Mouse (Mus musculus): ENCODE results near the gene Entpd1. TPM values are rescaled to one million over a fixed set of nuclear protein-coding genes. Genes with fewer than 3 reads are reported as not detected.
"Not testable (repeated sequence)": the region's sequence is repeated elsewhere in the genome, so short reads cannot be mapped to it uniquely, and the experiment has no call there.

Entpd1 gene
- polyA plus RNA-seq, 1 experiment from 2014 or later: 283 TPM

DNA sequence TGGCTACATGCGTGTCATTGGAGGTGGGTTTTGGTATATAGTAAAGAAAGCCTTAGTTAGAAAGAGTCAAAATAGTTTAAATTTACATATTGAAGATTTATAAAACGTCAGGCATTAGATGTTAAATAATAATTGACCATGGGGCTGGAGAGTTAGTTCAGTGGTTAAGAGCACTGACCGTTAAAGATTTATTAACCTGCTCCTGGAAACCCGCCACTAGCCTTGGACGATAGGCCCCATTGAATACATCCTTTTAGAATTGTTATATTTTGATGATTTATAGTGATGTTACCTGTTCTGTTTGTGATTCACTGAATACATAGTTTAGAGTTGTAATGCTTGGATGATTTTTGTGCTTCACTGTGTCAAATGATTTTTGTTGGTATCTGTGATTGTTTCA lies 11.3 kb upstream of the Entpd1 start:
- not testable (repeated sequence) for H3K79me2 ChIP-seq (ENCODE audit: inconsistent target); H3K27ac ChIP-seq; H3K4me3 ChIP-seq (ENCODE audit: inconsistent target)
- WGBS (ENCODE audit: missing documents): 88% methylated on average over 5 of the region's 5 CpGs
- H3K36me3 ChIP-seq (ENCODE audit: inconsistent target): peaks cover 40% of the 10 kb centered on the region

DNA sequence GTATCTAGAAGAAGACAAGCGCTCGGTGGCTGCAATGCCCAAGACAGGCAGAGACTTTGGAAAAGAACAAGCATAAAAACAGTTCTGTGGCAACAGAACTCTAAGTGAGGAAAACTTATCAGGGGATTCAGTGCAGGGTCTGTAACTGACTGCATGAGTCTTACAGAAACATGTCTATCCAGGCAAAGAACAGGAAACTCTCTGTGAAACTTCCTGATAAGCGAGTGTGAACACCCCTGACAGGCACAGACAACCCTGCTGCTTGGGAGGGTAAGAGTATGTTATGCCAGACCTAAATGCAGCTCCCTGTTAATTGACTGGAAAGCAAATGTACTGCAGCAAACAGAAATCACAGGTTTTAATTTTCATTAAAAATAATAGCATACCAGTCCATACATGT lies 10.3 kb upstream of the Entpd1 start:
- Histone ChIP-seq H3K4me3 (ENCODE audit: inconsistent target) (no peak overlapping the region), H3K36me3 (ENCODE audit: inconsistent target) (peaks cover 45% of the 10 kb centered on the region), H3K79me2 (ENCODE audit: inconsistent target) (no peaks in the 10 kb centered on the region), H3K27ac (no peak overlapping the region)
- WGBS (ENCODE audit: missing documents): 87% methylated on average over 3 of the region's 3 CpGs

DNA sequence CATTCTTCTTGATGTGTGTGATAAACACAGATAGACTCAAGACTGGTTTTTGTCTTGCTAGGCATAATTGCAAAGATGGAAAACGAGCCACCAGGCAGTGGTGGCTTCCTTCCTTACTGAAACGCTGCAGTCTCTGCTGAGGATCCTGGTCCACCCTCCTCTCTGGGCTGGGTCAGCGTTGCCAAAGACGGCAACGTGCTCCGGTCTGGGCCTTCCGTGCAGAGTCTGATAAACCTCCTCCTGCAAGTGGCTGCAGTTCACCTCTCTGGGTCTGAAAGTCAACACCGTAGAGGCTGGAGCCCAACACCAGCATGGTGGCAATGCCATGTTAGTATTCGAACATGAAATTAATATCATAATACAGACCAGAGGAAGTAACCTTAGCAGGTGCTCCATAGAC lies 7.0 kb upstream of the Entpd1 start:
- WGBS (ENCODE audit: missing documents): 94% methylated on average over 9 of the region's 9 CpGs
- peaks cover 61% of the 10 kb centered on the region for H3K36me3 ChIP-seq (ENCODE audit: inconsistent target)

DNA sequence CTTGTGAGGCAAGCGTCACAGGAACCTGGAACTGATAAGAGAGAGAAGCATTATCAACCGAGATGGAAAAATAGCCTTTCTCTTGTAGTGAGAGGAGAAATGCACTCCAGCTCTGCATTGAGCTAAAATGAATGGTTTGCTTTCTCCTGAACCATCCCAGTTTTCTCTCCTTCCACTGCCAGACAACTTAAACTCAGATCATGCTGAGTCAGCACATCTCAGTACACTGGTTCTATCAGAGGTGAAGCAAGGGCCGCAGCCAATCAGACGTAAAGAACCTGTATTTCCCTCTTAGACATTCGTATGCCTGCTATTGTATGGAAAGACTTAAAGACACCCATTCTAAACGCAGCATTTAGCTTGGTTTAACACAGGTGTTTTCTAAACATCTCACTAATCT lies 4.5 kb upstream of the Entpd1 start:
- Histone ChIP-seq H3K79me2 (ENCODE audit: inconsistent target) (peaks cover 5% of the 10 kb centered on the region; the same call in 1 of the 2 replicates), H3K4me3 (ENCODE audit: inconsistent target) (no peak overlapping the region), H3K27ac (no peak overlapping the region), H3K36me3 (ENCODE audit: inconsistent target) (peaks cover 48% of the 10 kb centered on the region)
- WGBS (ENCODE audit: missing documents): 94% methylated on average over 6 of the region's 6 CpGs

More for the DNA sequence above, 7.0 kb upstream of the Entpd1 start:
- Histone ChIP-seq H3K4me3 (ENCODE audit: inconsistent target) (no peak overlapping the region), H3K79me2 (ENCODE audit: inconsistent target) (no peaks in the 10 kb centered on the region), H3K27ac (no peak overlapping the region)

DNA sequence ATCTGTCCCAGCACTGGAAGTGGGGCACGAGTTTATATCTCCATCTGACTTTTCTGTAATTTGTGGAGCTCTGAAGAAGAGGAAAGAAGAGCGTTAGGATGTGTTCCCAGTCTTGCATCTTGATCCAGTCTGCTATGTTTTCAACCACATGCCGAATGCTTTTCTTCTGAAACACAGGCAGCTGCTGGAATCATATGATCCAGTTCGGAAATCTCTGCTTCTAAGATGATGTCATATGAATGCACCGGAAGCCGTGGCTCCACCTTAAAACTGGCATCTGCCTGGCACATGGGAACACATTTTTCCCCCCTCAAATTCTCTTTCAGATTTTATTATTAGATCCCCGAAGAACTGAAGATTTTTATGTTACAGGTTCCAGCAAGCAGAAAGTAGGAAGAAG lies 2.6 kb downstream of the Entpd1 start:
- Histone ChIP-seq H3K27ac (no peak overlapping the region), H3K4me3 (ENCODE audit: inconsistent target) (no peak overlapping the region), H3K36me3 (ENCODE audit: inconsistent target) (no peaks in the 10 kb centered on the region), H3K79me2 (ENCODE audit: inconsistent target) (peaks cover 5% of the 10 kb centered on the region; the same call in 1 of the 2 replicates)
- WGBS (ENCODE audit: missing documents): 91% methylated on average over 7 of the region's 7 CpGs

DNA sequence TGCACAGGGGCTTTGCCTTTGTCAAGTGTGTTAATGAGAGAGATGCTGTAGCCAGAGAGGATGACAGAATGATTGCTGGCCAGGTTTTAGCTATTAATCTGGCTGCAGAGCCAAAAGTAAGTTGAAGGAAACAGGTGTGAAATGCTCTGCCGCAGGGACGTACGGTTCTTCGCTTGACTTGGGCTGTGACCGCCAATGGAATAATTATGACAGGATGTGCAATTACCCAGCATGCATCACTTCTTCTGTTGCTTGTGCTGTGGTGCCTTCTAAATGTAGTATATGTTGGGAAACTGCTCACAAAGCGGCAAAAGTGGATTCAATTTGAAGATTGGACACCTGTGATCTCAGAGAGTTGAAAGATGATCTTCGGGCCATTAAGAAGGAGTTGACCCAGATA lies 3.9 kb downstream of the Entpd1 start:
- Histone ChIP-seq H3K4me3 (ENCODE audit: inconsistent target) (no peak overlapping the region), H3K36me3 (ENCODE audit: inconsistent target) (no peaks in the 10 kb centered on the region), H3K27ac (no peak overlapping the region), H3K79me2 (ENCODE audit: inconsistent target) (peaks cover 5% of the 10 kb centered on the region; the same call in 1 of the 2 replicates)
- 55% methylated on average over 7 of the region's 7 CpGs for WGBS (ENCODE audit: missing documents)

DNA sequence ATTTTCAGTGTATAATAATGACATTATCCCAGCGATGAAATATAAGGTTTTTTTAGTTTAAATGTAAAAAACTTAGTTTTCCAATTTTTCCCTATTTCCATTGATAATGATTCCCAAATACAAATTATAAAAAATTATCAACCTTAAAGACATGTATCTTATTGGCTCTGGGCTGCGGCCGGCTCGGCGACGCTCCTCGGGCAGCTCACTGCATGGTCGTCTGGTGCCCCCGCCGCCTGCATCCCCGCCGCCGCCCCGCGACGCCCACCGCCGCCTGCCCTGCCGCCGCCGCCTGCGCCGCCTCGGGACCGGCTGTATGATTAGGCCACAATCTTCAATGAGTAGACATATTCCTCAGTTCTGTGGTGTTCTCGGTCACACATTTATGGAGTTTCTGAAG lies 9.4 kb downstream of the Entpd1 start:
- H3K27ac ChIP-seq; H3K36me3 ChIP-seq (ENCODE audit: inconsistent target); H3K79me2 ChIP-seq (ENCODE audit: inconsistent target); H3K4me3 ChIP-seq (ENCODE audit: inconsistent target): not testable (repeated sequence)
- WGBS (ENCODE audit: missing documents): 89% methylated on average over 1 of the region's 26 CpGs

DNA sequence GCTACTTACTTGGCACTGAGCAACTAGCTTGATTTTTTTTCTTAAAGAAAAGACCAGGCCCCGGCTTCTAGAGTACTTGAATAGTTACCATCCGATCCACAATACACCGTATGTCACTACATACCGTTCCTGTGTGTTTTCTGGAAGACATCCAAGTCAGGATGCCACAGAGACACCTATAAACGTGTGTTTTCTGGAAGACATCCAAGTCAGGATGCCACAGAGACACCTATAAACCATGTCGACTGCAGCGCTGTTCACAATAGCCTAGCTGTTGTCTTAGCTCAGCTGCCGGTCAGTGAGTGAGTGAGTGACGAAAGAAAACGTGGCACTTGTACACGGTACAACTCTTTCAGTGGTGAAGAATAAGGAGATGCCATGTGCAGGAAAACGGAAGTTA lies 13.8 kb downstream of the Entpd1 start:
- no peak overlapping the region for H3K4me3 ChIP-seq (ENCODE audit: inconsistent target)
- peak overlapping the region; percentile 19 for H3K27ac ChIP-seq
- no peaks in the 10 kb centered on the region for H3K36me3 ChIP-seq (ENCODE audit: inconsistent target)
- no peaks in the 10 kb centered on the region for H3K79me2 ChIP-seq (ENCODE audit: inconsistent target)
- 76% methylated on average over 12 of the region's 12 CpGs for WGBS (ENCODE audit: missing documents)

DNA sequence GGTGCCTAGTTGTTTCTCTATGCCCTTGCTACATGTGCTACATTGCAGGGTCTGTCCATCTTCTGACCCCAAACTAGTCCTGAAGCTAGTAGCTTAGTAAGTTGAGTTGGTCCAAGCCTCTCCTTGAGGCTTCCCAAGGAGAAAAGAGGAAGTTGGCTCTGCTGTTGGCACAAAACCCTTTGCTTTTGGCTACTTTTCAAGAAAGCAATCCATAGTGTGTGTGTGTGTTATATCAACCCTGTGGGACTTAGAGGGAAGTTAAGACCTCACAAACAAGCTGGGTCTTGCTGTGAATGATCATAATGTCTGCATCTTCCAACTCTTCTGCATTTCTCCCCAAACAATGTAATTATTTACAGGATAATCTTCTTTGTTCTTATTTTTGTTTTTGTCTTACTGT lies 16.8 kb downstream of the Entpd1 start:
- Histone ChIP-seq H3K36me3 (ENCODE audit: inconsistent target) (no peaks in the 10 kb centered on the region), H3K79me2 (ENCODE audit: inconsistent target) (no peaks in the 10 kb centered on the region), H3K27ac (peak overlapping the region; percentile 95), H3K4me3 (ENCODE audit: inconsistent target) (no peak overlapping the region)

DNA sequence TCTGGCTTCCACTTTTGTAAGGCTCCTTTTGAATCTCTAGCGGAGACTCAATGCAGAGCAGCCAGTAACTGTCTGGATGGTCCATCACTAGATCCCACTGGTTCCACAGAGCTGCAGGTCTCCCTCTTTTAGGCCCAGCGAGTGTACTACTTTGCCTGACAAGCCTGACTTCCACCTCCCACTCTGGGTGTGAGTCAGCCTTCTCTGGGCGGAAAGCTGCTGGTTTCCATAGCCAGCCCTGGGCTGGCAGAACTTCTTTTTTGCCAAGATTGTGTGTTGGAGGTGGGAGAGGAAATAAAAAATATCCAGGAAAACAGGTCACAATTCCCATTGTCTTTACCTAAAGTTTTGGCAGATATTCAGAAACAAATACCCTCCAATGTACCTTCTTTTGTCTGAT lies 17.9 kb downstream of the Entpd1 start:
- Histone ChIP-seq H3K27ac (peak overlapping the region; percentile 95), H3K36me3 (ENCODE audit: inconsistent target) (no peaks in the 10 kb centered on the region), H3K4me3 (ENCODE audit: inconsistent target) (no peak overlapping the region), H3K79me2 (ENCODE audit: inconsistent target) (no peaks in the 10 kb centered on the region)
- WGBS (ENCODE audit: missing documents): 36% methylated on average over 3 of the region's 3 CpGs

DNA sequence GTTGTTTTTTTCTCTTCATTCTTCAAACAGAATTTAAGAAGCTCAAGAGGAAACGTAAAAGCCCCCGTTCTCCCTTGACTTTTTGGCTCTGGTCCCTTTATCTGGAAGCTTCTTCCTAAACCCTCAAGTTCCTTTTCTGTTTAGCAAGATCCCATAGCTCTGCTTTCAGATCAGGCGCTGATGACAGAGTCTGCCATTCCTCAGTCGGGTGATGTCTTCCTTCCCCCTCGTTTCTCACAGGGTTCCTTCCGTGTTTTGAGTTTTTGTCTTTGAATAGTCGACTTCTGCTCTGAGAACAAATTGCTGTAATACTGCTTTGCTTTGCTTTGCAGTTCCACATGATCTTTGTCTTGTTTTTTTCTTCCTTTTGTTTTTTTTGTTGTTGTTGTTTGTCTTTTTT lies 18.4 kb downstream of the Entpd1 start:
- H3K79me2 ChIP-seq (ENCODE audit: inconsistent target): no peaks in the 10 kb centered on the region
- 0% methylated on average over 7 of the region's 7 CpGs for WGBS (ENCODE audit: missing documents)
- H3K36me3 ChIP-seq (ENCODE audit: inconsistent target): no peaks in the 10 kb centered on the region
- no peak overlapping the region for H3K4me3 ChIP-seq (ENCODE audit: inconsistent target)
- H3K27ac ChIP-seq: peak overlapping the region; percentile 95

DNA sequence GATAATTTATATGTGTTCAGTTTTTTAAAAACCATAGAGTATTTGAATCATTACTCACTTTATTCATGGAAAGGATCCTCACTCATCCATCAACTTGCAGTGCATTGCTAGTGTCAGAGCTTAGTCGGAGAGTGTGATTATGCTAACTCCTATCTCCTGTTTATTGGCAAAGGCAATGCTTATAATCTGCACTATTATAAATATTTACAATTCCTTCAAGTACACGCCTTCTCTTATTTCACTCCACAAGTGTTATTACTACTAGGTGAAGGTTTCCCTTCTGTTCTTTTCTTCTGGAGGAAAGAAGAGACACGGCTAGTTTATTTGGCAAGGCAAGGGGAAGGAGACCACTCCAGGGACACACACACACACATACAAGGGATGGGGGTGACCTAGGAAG lies 20.0 kb downstream of the Entpd1 start:
- 100% methylated on average over 3 of the region's 3 CpGs for WGBS (ENCODE audit: missing documents)
- no peak overlapping the region for H3K4me3 ChIP-seq (ENCODE audit: inconsistent target)
- H3K79me2 ChIP-seq (ENCODE audit: inconsistent target): no peaks in the 10 kb centered on the region
- H3K27ac ChIP-seq: peak overlapping the region; percentile 95
- H3K36me3 ChIP-seq (ENCODE audit: inconsistent target): no peaks in the 10 kb centered on the region

DNA sequence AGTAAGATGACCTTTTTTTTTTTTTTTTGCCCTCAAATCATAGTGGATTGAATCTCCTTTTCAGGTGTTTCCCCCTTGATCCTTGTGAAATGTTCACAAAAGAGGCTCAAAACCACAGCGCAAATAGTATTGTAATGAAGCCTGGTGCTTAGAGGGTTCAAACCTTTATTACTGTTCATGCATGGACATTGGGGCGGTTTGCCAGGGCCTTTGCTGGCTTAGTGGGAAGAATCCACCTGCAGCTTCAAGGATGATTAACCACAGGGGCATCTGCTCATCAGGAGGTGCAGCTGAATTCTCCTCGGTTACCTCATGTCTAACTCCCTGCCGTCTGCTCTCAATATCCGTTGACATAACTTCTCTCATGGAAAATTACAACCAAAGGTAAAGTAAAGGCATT lies 20.5 kb downstream of the Entpd1 start:
- Histone ChIP-seq H3K4me3 (ENCODE audit: inconsistent target) (no peak overlapping the region), H3K27ac (no peak overlapping the region), H3K36me3 (ENCODE audit: inconsistent target) (no peaks in the 10 kb centered on the region), H3K79me2 (ENCODE audit: inconsistent target) (no peaks in the 10 kb centered on the region)
- 95% methylated on average over 5 of the region's 5 CpGs for WGBS (ENCODE audit: missing documents)

DNA sequence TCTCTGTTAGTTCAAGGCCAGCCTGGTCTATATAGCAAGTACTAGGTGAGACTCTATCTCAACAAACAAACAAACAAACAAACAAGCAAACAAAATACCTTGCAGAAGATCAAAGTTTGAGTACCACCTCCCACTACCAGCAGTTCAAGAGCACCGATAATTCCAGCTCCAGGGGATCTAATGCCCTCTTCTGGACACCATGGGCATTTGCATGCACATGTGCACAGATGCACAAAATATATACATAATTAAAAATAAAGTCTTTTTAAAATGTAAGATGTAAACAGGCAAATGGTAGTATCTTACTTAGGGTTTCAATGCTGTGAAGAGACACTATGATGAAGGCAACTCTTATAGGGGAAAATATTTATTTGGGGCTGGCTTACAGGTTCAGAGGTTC lies 21.0 kb downstream of the Entpd1 start:
- Histone ChIP-seq H3K27ac (no peak overlapping the region), H3K4me3 (ENCODE audit: inconsistent target) (no peak overlapping the region)
- WGBS (ENCODE audit: missing documents): 64% methylated on average over 1 of the region's 1 CpGs

DNA sequence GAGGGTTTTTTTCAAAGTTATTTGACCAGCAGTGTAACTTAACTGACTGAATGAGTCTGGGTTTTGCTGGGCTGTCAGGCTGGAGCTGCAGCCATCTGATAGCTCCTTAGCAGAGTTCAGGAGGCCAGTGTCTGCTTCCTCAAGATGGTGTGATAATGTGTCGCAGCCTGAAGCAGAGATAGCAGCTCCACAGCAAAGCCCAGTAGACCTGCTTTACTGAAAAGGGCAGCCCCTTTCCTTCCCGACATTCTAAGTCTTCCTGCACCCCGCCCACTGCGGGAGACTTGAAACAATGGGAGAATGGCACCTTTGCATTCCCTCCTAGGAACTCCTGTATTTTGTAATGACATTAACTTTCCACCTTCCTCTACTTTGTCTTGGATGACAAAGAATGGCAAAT lies 24.9 kb downstream of the Entpd1 start:
- peak overlapping the region; percentile 98 for H3K27ac ChIP-seq
- H3K79me2 ChIP-seq (ENCODE audit: inconsistent target): no peaks in the 10 kb centered on the region
- no peak overlapping the region for H3K4me3 ChIP-seq (ENCODE audit: inconsistent target)
- H3K36me3 ChIP-seq (ENCODE audit: inconsistent target): no peaks in the 10 kb centered on the region
- WGBS (ENCODE audit: missing documents): 69% methylated on average over 3 of the region's 4 CpGs

More for the DNA sequence above, 21.0 kb downstream of the Entpd1 start:
- Histone ChIP-seq H3K36me3 (ENCODE audit: inconsistent target) (no peaks in the 10 kb centered on the region), H3K79me2 (ENCODE audit: inconsistent target) (no peaks in the 10 kb centered on the region)

DNA sequence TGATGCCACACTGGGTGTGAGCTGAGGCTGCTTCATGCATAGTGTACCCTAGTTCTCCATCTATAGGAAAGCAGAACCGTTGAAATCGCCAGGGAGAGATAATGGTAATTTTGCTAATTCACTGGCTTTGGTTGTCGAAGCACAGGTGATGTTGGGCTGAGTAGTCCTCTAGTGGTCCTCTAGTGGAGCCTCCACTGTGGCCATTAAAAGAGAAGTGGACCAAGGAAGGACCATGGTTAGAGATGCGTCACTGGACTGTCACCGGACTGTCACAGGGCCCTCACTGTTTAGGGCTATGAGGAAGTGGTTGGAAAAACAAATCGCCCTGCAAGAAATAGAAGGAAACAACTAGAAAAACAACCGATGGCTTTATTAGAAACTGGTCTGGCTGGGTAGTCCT lies 25.4 kb downstream of the Entpd1 start:
- H3K4me3 ChIP-seq (ENCODE audit: inconsistent target): no peak overlapping the region
- H3K27ac ChIP-seq: peak overlapping the region; percentile 98
- no peaks in the 10 kb centered on the region for H3K36me3 ChIP-seq (ENCODE audit: inconsistent target)
- WGBS (ENCODE audit: missing documents): 15% methylated on average over 7 of the region's 7 CpGs
- H3K79me2 ChIP-seq (ENCODE audit: inconsistent target): no peaks in the 10 kb centered on the region
